Mouse (Mus musculus) heart, adult 8-10 months (tissue): ENCODE data around the gene Podxl. TPM values are rescaled to one million over a fixed set of nuclear protein-coding genes. Genes with fewer than 3 reads are reported as not detected.

Experiments used
- total RNA-seq, 4 experiments: library from RNA; stranded (reverse); gene quantifications; 2 replicates each; pipeline ENCODE4 v1.2.4; 2022

Podxl gene
- total RNA-seq, 4 experiments from 2014 or later: 75.2 to 81.7 (median 75.7) TPM

Other genes with a start within 250 kb of the Podxl start
- gene Mkln1, start 165.2 kb downstream of the Podxl start, total RNA-seq: 100 to 1,000 TPM; 145 to 175 (median 158) TPM